Comparison of ENCODE assay signal across 17 mouse cellular contexts in the genomic region with DNA sequence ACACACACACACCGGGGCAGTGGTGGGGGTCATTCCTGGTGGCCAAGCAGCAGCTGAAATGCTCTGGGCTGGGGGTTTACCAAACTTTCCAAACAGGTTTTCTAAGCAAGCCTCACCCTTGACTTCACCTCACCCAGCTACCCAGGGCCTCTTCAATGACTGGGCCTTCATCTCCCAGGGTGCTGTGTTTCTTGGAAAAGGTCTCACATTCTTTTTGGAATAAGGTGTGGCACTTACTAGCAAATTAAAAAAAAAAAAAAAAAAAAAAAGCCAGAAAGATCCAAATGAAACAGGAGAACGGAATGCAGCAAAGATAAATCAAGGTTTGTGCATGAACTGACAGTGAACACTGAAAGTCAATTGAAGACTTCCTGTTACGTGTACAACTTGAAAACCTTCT.
"Had no signal": no experiment of that assay in that cellular context is flagged by ENCODE, and none has a peak within 500 bp of the region (broad histone marks: within the 10 kb centered on the region; RNA-seq: fewer than 3 reads in every experiment).

No protein-coding gene starts in this region.

- H3K4me3 ChIP-seq: layer of hippocampus, adult 2 months; left cerebral cortex, adult 2 months; liver, embryonic 12.5 days; liver, embryonic 15.5 days; lung, embryonic 15.5 days; midbrain, embryonic 13.5 days had no signal

- H3K9me3 ChIP-seq: liver, embryonic 12.5 days; liver, embryonic 15.5 days; lung, embryonic 15.5 days; midbrain, embryonic 13.5 days had no signal

- DNase-seq: kidney, adult 18-20 months; kidney, adult 9 months; kidney, postnatal 14 days; kidney, postnatal 4 days; layer of hippocampus, adult 9-11 months; liver; lung, postnatal 14 days; thymus, postnatal 36 days had no signal

- H3K4me1 ChIP-seq: liver, embryonic 12.5 days had no signal

- H3K9ac ChIP-seq: liver, embryonic 12.5 days; liver, embryonic 15.5 days; lung, embryonic 15.5 days; midbrain, embryonic 13.5 days had no signal

- H3K27ac ChIP-seq: layer of hippocampus, adult 2 months; left cerebral cortex, adult 2 months; liver, embryonic 12.5 days; liver, embryonic 15.5 days; lung, embryonic 15.5 days; macrophage; midbrain, embryonic 13.5 days had no signal

- H3K36me3 ChIP-seq: liver, embryonic 12.5 days; liver, embryonic 15.5 days; lung, embryonic 15.5 days; midbrain, embryonic 13.5 days had no signal

- H3K27me3 ChIP-seq: liver, embryonic 12.5 days; liver, embryonic 15.5 days; lung, embryonic 15.5 days; midbrain, embryonic 13.5 days had no signal

- H3K4me2 ChIP-seq: liver, embryonic 12.5 days; liver, embryonic 15.5 days; lung, embryonic 15.5 days; midbrain, embryonic 13.5 days had no signal

- ATAC-seq: intestine, embryonic 16.5 days; liver, embryonic 12.5 days; midbrain, embryonic 13.5 days; midbrain, embryonic 16.5 days had no signal
